Mouse (Mus musculus) CH12.LX (cell line): Measurements from ENCODE around the gene Wdr24.

Source experiments
- CTCF ChIP-seq, 2 experiments: IDR thresholded peaks in 1 of 2; conservative IDR thresholded peaks in 1 of 2; 2 replicates each; pipeline ENCODE4 v1.5.1; 2011 to 2012; ENCODE audit warnings: low read depth in 2 of 2, low read length in 2 of 2, improper control_type of control experiment in 1 of 2, inconsistent platforms in 1 of 2, mild to moderate bottlenecking in 1 of 2, moderate library complexity in 1 of 2
- ELF1 ChIP-seq: IDR thresholded peaks from 2 replicates; pipeline ENCODE4 v1.6.1; 2014; ENCODE audit warnings: low read depth, mild to moderate bottlenecking, inconsistent platforms, low read length, improper control_type of control experiment
- EP300 ChIP-seq: IDR thresholded peaks from 2 replicates; pipeline ENCODE4 v1.6.1; 2011; ENCODE audit warnings: low read length, improper control_type of control experiment
- JUN ChIP-seq: IDR thresholded peaks from 2 replicates; pipeline ENCODE4 v1.6.1; 2011; ENCODE audit warnings: low read depth, mild to moderate bottlenecking, low read length, improper control_type of control experiment, moderate library complexity; ENCODE audit not compliant: insufficient read depth
- JUND ChIP-seq: conservative IDR thresholded peaks from 2 replicates; pipeline ENCODE4 v1.6.1; 2011; ENCODE audit warnings: low read depth, low read length, improper control_type of control experiment
- SMC3 ChIP-seq: IDR thresholded peaks from 2 replicates; pipeline ENCODE4 v1.6.1; 2011; ENCODE audit warnings: low read depth, low read length, improper control_type of control experiment
- TBP ChIP-seq: conservative IDR thresholded peaks from 2 replicates; pipeline ENCODE4 v1.6.1; 2011; ENCODE audit warnings: low read depth, low read length, improper control_type of control experiment

GRCm38 (mm10) chr17:25809606-25810340 lies 13.7 kb upstream of the Wdr24 start:
- no peak for TF ChIP-seq SMC3
- no peak for TF ChIP-seq TBP
- TF ChIP-seq EP300 = no peak
- TF ChIP-seq JUND = no peak
- TF ChIP-seq JUN = no peak
- no peak for TF ChIP-seq CTCF (conservative IDR thresholded peaks at IDR 0.05 in 1 of 2, IDR thresholded peaks at IDR 0.05 in 1 of 2; ENCODE audit: low read depth in 2 of 2, low read length in 2 of 2)
- TF ChIP-seq ELF1 = no peak
